Mouse (Mus musculus): Measurements from ENCODE around the gene Hdac10. TPM values are rescaled to one million over a fixed set of nuclear protein-coding genes. Genes with fewer than 3 reads are reported as not detected.

The Hdac10 gene
- total and polyA plus RNA-seq, 3 experiments: 23.3 to 26.6 TPM; not detected in 1

DNA sequence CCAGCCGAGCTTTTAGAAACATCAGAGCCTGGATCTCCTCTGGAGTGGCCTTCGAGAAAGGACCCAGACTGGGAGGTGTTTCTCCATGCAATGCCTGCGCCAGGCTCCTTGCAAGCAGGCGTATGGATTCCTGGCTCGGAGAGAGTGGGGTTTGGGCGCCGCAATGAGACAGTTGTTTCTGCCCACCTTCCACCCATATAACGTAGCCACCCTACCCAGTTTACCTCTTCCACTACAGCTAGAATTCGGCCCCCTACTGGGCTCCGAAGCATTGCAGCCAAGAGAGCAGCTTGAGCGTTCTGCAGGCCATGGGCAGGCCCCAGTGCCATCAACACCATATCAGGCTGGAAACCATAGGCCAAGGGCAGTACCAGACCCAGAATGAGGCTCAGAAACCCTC is 4.9 kb downstream of the Hdac10 start:
- Histone ChIP-seq H3K9ac (ENCODE audit: control insufficient read depth, low read depth, low read length, poor library complexity, severe bottlenecking) (no peak overlapping the region), H3K36me3 (ENCODE audit: control insufficient read depth in 1 of 2, insufficient read depth in 2 of 2, low read length in 2 of 2) (peaks cover 0 to 14% of the 10 kb centered on the region in 2 experiments; a peak in 3 of 4 replicates), H3K27me3 (ENCODE audit: control insufficient read depth in 1 of 2, insufficient read depth in 2 of 2, low read length in 2 of 2) (no peaks in the 10 kb centered on the region), H3K27ac (ENCODE audit: control insufficient read depth, low read depth, low read length) (no peak overlapping the region), H3K79me2 (ENCODE audit: control insufficient read depth, insufficient read depth, low read length, poor library complexity) (peaks cover 41% of the 10 kb centered on the region), H3K4me1 (ENCODE audit: control insufficient read depth in 1 of 2, insufficient read depth in 2 of 2, low read length in 2 of 2) (peaks cover 0 to 20% of the 10 kb centered on the region in 2 experiments; a peak in 3 of 4 replicates), H3K9me3 (replicated peaks; ENCODE audit: insufficient read depth, low read length) (no peaks in the 10 kb centered on the region), H3K4me3 (ENCODE audit: control insufficient read depth in 1 of 2, insufficient read depth in 1 of 2, low read depth in 2 of 2, low read length in 2 of 2) (no peak overlapping the region)
- TF ChIP-seq MAZ (IDR thresholded peaks at IDR 0.05; ENCODE audit: low read depth, low read length) (no peak), MXI1 (IDR thresholded peaks at IDR 0.05; ENCODE audit: low read depth, low read length) (no peak), SMC3 (IDR thresholded peaks at IDR 0.05; ENCODE audit: low read depth, low read length) (no peak), KAT2A (conservative IDR thresholded peaks at IDR 0.05; ENCODE audit: low read depth, low read length) (no peak), UBTF (IDR thresholded peaks at IDR 0.05; ENCODE audit: borderline replicate concordance, insufficient read depth, low read depth, low read length) (no peak), SIN3A (IDR thresholded peaks at IDR 0.05; ENCODE audit: low read length) (no peak), ZKSCAN1 (IDR thresholded peaks at IDR 0.05; ENCODE audit: low read depth, low read length) (no peak), RCOR1 (IDR thresholded peaks at IDR 0.05; ENCODE audit: low read depth, low read length) (no peak), ELF1 (IDR thresholded peaks at IDR 0.05; ENCODE audit: low read depth, low read length) (no peak), EP300 (IDR thresholded peaks at IDR 0.05; ENCODE audit: low read depth in 1 of 2, low read length in 2 of 2) (no peak), POLR2A (IDR thresholded peaks at IDR 0.05; ENCODE audit: control insufficient read depth in 1 of 2, insufficient read depth in 1 of 2, low read depth in 1 of 2, low read length in 2 of 2, poor library complexity in 1 of 2) (no peak), ZC3H11A (IDR thresholded peaks at IDR 0.05; ENCODE audit: low read depth, low read length) (no peak), JUND (IDR thresholded peaks at IDR 0.05; ENCODE audit: low read depth, low read length) (no peak)
- no peak for DNase-seq (ENCODE audit: low read depth, low spot score)

DNA sequence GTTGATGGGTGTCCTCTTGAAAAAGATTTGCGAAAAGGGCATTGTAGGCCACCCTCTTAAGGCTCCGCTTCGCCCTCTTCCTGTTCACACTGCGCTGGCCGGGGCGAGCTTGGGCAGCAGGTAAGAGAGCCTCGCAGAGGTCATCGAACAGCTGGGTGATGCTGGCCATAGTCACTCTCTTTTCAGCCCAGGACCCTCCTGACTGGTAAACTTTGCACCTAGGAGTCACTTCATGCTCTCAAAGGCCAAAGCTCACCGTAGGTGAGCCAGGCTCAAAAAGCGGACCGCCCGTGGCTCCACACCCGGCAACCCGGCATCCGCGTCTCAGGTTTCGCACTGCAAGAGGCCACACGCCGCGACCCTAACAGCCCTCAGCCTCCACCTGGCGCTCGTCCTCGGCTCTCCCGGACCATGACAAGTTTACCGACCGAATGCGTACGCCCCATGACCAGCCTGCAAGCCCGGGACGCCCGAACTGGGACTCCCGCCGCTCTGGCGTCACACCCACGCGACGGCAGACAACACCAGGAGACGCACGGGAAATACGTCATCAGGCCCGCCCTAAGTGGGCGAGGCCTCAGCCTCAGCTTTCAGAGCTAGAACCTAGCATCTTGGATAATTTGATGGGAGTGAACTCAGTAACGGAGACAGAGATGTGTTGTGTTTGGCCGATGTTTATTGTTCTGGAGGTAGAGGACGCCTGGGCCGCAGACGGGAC is 5.7 kb downstream of the Hdac10 start, which contains the start of gene Tubgcp6:
Gene Tubgcp6, minus strand, starts transcription at position 464 of the 718 bp plus-strand sequence.
- peak within 1 kb of the TSS; percentile 6 for H3K27ac ChIP-seq (ENCODE audit: control insufficient read depth, low read depth, low read length)
- TF ChIP-seq MEF2A (IDR thresholded peaks at IDR 0.05; ENCODE audit: extremely low read depth, insufficient replicate concordance, low read depth, low read length, poor library complexity, severe bottlenecking) (no peak), HCFC1 (IDR thresholded peaks at IDR 0.05; ENCODE audit: low read depth, low read length) (peak; percentile 94), POLR2A (IDR thresholded peaks at IDR 0.05; ENCODE audit: control insufficient read depth in 1 of 2, insufficient read depth in 1 of 2, low read depth in 1 of 2, low read length in 2 of 2, poor library complexity in 1 of 2) (peak; percentile 91 to 93), E2F4 (IDR thresholded peaks at IDR 0.05; ENCODE audit: borderline replicate concordance, low read depth, low read length) (peak; percentile 92; the same call in 1 of the 2 replicates), NELFE (IDR thresholded peaks at IDR 0.05; ENCODE audit: low read depth, low read length) (peak; percentile 75), USF2 (IDR thresholded peaks at IDR 0.05; ENCODE audit: borderline replicate concordance in 1 of 2, insufficient read depth in 1 of 2, low read depth in 1 of 2, low read length in 2 of 2) (no peak), ELF1 (IDR thresholded peaks at IDR 0.05; ENCODE audit: low read depth, low read length) (peak; percentile 57; the same call in 1 of the 2 replicates), SMC3 (IDR thresholded peaks at IDR 0.05; ENCODE audit: low read depth, low read length) (no peak), MXI1 (IDR thresholded peaks at IDR 0.05; ENCODE audit: low read depth, low read length) (peak; percentile 78), TBP (IDR thresholded peaks at IDR 0.05; ENCODE audit: low read depth, low read length) (peak; percentile 82), POLR2AphosphoS2 (IDR thresholded peaks at IDR 0.05; ENCODE audit: low read length) (peak; percentile 98), ZMIZ1 (IDR thresholded peaks at IDR 0.05; ENCODE audit: low read depth, low read length) (peak; percentile 73; the same call in 1 of the 2 replicates), TCF12 (IDR thresholded peaks at IDR 0.05; ENCODE audit: low read depth, low read length) (0 out of 2 replicates have a peak, but pooled peaks have one; percentile 39), SIN3A (IDR thresholded peaks at IDR 0.05; ENCODE audit: low read length) (peak; percentile 97), MAX (IDR thresholded peaks at IDR 0.05; ENCODE audit: low read length) (0 out of 2 replicates have a peak, but pooled peaks have one; percentile 47), TAL1 (IDR thresholded peaks at IDR 0.05; ENCODE audit: low read length) (no peak), MAZ (IDR thresholded peaks at IDR 0.05; ENCODE audit: low read depth, low read length) (peak; percentile 29; the same call in 1 of the 2 replicates)
- no peaks in the 10 kb centered on the region for H3K9me3 ChIP-seq (replicated peaks; ENCODE audit: insufficient read depth, low read length)
- H3K79me2 ChIP-seq (ENCODE audit: control insufficient read depth, insufficient read depth, low read length, poor library complexity): peaks cover 35% of the 10 kb centered on the region
- peaks cover 0 to 18% of the 10 kb centered on the region in 2 experiments; a peak in 3 of 4 replicates for H3K4me1 ChIP-seq (ENCODE audit: control insufficient read depth in 1 of 2, insufficient read depth in 2 of 2, low read length in 2 of 2)
- peak within 1 kb of the TSS; percentile 88 for H3K9ac ChIP-seq (ENCODE audit: control insufficient read depth, low read depth, low read length, poor library complexity, severe bottlenecking)
- peak; percentile 93 for DNase-seq (ENCODE audit: low read depth, low spot score)
- H3K4me3 ChIP-seq (ENCODE audit: control insufficient read depth in 1 of 2, insufficient read depth in 1 of 2, low read depth in 2 of 2, low read length in 2 of 2): peak within 1 kb of the TSS; percentile 61 to 87
- H3K36me3 ChIP-seq (ENCODE audit: control insufficient read depth in 1 of 2, insufficient read depth in 2 of 2, low read length in 2 of 2): peaks cover 0 to 14% of the 10 kb centered on the region in 2 experiments; a peak in 3 of 4 replicates
- no peaks in the 10 kb centered on the region for H3K27me3 ChIP-seq (ENCODE audit: control insufficient read depth in 1 of 2, insufficient read depth in 2 of 2, low read length in 2 of 2)
